Mouse (Mus musculus): ENCODE data around the gene 6330409D20Rik. TPM values are rescaled to one million over a fixed set of nuclear protein-coding genes. Genes with fewer than 3 reads are reported as not detected.
A peak's percentile ranks its signal among the peaks of the same experiment; 100 is the strongest.

Gene 6330409D20Rik
- total RNA-seq (2014; rRNA removed) (2.1 and 4.3 TPM in 2 replicates), polyA plus RNA-seq (2015; fragmentation: Nextera tagmentation; extraction: Ambion mirVana) (2.2 and 2.9 TPM in 2 replicates)

DNA sequence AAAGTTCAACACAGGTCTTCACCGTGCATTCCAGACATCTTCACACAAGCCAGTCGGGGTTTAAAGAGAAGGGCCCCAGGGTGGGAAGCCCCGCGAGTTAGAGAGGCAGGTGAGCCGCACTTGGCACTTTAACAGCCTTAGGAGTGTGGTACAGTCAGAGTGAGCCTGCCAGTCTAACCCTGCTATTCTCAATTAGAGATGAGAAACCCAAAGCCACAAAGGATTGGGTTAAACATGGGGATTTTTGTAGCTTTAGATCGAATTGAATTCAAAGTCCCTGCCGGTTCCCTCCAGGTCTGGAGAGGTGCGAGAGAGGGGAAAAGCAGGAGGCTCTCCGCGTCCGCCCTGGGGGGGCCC is at the start of gene 6330409D20Rik:
TSS of gene 6330409D20Rik (minus strand) at position 101 of the 357 bp plus-strand sequence.
- TF ChIP-seq CTCF (IDR thresholded peaks at IDR 0.05; ENCODE audit: low read depth) = no peak
- Histone ChIP-seq H3K27me3 (ENCODE audit: insufficient read depth, low read length) (no peaks in the 10 kb centered on the region), H3K4me1 (ENCODE audit: insufficient read depth) (peaks cover 8% of the 10 kb centered on the region; the same call in 1 of the 2 replicates), H3K4me3 (ENCODE audit: low read depth, low read length) (peak within 1 kb of the TSS; percentile 89), H3K36me3 (ENCODE audit: insufficient read depth) (peaks cover 18% of the 10 kb centered on the region), H3K27ac (ENCODE audit: low read depth, low read length) (peak within 1 kb of the TSS; percentile 86), H3K9me3 (ENCODE audit: low read length) (no peaks in the 10 kb centered on the region), H3K4me2 (ENCODE audit: low read depth) (peak within 1 kb of the TSS; percentile 72), H3K9ac (peak within 1 kb of the TSS; percentile 92)
- 9% methylated on average over 11 of the region's 11 CpGs for WGBS
- no peak for DNase-seq
- no peak for ATAC-seq

DNA sequence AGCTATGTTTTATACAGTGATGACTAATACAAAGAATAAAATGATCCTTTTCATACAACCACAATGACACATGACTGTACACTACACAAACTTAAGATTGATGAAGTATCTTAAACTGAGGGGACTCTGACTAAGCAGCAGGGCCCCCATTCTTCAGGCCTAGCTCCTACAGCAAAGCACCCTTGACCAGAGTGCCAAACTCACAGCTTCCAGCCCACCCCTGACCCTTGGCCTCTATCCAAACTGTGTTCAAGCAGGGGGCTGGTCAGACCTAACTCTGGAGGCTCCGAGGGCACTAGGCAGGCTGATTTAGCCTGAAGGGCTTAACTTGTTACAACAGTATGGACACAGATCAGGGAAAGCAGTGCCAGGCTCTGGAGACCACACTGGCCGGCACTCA is 47.8 kb upstream of the 6330409D20Rik start:
- Histone ChIP-seq H3K9ac (no peak overlapping the region), H3K9me3 (ENCODE audit: low read length) (no peaks in the 10 kb centered on the region), H3K4me3 (ENCODE audit: low read depth, low read length) (no peak overlapping the region), H3K36me3 (ENCODE audit: insufficient read depth) (peaks cover 35% of the 10 kb centered on the region), H3K4me1 (ENCODE audit: insufficient read depth) (no peaks in the 10 kb centered on the region), H3K27ac (ENCODE audit: low read depth, low read length) (no peak overlapping the region), H3K27me3 (ENCODE audit: insufficient read depth, low read length) (no peaks in the 10 kb centered on the region), H3K4me2 (ENCODE audit: low read depth) (no peak overlapping the region)
- 64% methylated on average over 2 of the region's 2 CpGs for WGBS
- ATAC-seq (no peak), DNase-seq (no peak)
- no peak for TF ChIP-seq CTCF (IDR thresholded peaks at IDR 0.05; ENCODE audit: low read depth)

GRCm38 (mm10) chr2:32787176-32787575 is 46.4 kb upstream of the 6330409D20Rik start:
- H3K36me3 ChIP-seq (ENCODE audit: insufficient read depth) = peaks cover 24% of the 10 kb centered on the region
- H3K9me3 ChIP-seq (ENCODE audit: low read length) = no peaks in the 10 kb centered on the region
- ATAC-seq = no peak
- H3K4me2 ChIP-seq (ENCODE audit: low read depth) = no peak overlapping the region
- H3K4me3 ChIP-seq (ENCODE audit: low read depth, low read length) = no peak overlapping the region
- peak; percentile 42 for DNase-seq
- no peak overlapping the region for H3K9ac ChIP-seq
- no peaks in the 10 kb centered on the region for H3K27me3 ChIP-seq (ENCODE audit: insufficient read depth, low read length)
- 56% methylated on average over 6 of the region's 6 CpGs for WGBS
- peak; percentile 60 for TF ChIP-seq CTCF (IDR thresholded peaks at IDR 0.05; ENCODE audit: low read depth)
- H3K4me1 ChIP-seq (ENCODE audit: insufficient read depth) = no peaks in the 10 kb centered on the region
- H3K27ac ChIP-seq (ENCODE audit: low read depth, low read length) = no peak overlapping the region

DNA sequence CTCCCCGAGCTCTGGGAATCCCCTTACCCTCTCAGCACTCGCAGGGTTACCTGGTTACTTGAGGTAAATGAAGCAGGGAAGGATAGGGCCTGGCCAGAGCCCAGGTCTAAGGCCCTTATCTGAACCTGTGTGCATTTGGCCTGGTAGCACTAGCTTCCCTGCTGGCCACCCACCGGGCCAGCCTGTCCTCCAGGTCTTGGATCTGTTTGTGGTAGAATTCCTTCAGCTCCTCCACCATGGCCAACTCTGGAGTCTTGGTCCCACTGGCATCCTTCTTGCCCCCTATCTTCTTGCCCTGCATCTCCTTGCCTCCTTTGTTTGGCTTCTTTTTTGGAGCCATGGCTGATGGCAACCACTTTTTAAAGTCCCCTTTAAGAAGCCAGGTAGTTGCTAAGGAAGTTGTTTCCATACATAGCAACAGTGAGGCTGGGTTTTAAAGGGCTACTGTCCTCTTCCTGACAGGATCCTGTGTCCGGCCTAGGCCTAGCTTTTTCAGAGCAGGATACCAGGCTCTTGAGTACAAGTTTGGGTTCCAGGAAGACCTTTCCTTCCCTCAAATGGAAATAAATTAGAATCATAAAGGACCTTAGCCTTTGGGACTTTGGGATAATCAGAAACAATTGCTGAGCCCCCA is 43.3 kb upstream of the 6330409D20Rik start, which contains the start of gene Cfap157:
TSS of gene Cfap157 (minus strand) at position 381 of the 634 bp plus-strand sequence.
- no peak for TF ChIP-seq CTCF (IDR thresholded peaks at IDR 0.05; ENCODE audit: low read depth)
- ATAC-seq (peak; percentile 60; the same call in 1 of the 2 replicates), DNase-seq (peak; percentile 22)
- H3K9me3 ChIP-seq (ENCODE audit: low read length) = no peaks in the 10 kb centered on the region
- H3K4me1 ChIP-seq (ENCODE audit: insufficient read depth) = no peaks in the 10 kb centered on the region
- H3K4me3 ChIP-seq (ENCODE audit: low read depth, low read length) = no peak within 1 kb of the TSS
- peaks cover 6% of the 10 kb centered on the region for H3K36me3 ChIP-seq (ENCODE audit: insufficient read depth)
- no peaks in the 10 kb centered on the region for H3K27me3 ChIP-seq (ENCODE audit: insufficient read depth, low read length)
- no peak within 1 kb of the TSS for H3K27ac ChIP-seq (ENCODE audit: low read depth, low read length)
- no peak within 1 kb of the TSS for H3K9ac ChIP-seq
- peak within 1 kb of the TSS; percentile 17; the same call in 1 of the 2 replicates for H3K4me2 ChIP-seq (ENCODE audit: low read depth)
- 72% methylated on average over 4 of the region's 4 CpGs for whole genome bisulfite sequencing

DNA sequence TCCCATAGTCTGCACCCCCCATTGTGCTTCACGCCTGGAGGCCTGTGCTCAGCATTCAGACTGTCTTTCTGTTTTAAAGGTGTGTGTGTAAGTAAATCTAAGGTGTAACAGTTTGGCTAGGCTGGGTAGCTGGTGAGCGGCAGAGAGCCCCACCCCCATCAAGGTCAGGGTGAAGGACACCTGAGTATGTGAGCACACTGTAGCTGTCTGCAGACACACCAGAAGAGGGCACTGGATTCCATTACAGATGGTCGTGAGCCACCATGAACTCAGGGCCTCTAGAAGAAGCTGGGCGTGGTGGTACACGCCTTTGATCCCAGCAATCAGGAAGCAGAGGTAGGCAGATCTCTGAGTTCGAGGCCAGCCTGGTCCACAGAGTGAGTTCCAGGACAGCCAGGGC is 40.9 kb upstream of the 6330409D20Rik start:
- H3K9me3 ChIP-seq (ENCODE audit: low read length) = no peaks in the 10 kb centered on the region
- ATAC-seq (no peak), DNase-seq (no peak)
- H3K4me3 ChIP-seq (ENCODE audit: low read depth, low read length) = no peak overlapping the region
- no peak for TF ChIP-seq CTCF (IDR thresholded peaks at IDR 0.05; ENCODE audit: low read depth)
- no peaks in the 10 kb centered on the region for H3K27me3 ChIP-seq (ENCODE audit: insufficient read depth, low read length)
- H3K4me2 ChIP-seq (ENCODE audit: low read depth) = no peak overlapping the region
- no peak overlapping the region for H3K9ac ChIP-seq
- H3K4me1 ChIP-seq (ENCODE audit: insufficient read depth) = no peaks in the 10 kb centered on the region
- 80% methylated on average over 6 of the region's 6 CpGs for WGBS
- H3K36me3 ChIP-seq (ENCODE audit: insufficient read depth) = no peaks in the 10 kb centered on the region
- no peak overlapping the region for H3K27ac ChIP-seq (ENCODE audit: low read depth, low read length)

GRCm38 (mm10) chr2:32779714-32780113 is 38.9 kb upstream of the 6330409D20Rik start:
- Histone ChIP-seq H3K4me2 (ENCODE audit: low read depth) (no peak overlapping the region), H3K27me3 (ENCODE audit: insufficient read depth, low read length) (no peaks in the 10 kb centered on the region), H3K9me3 (ENCODE audit: low read length) (no peaks in the 10 kb centered on the region), H3K27ac (ENCODE audit: low read depth, low read length) (no peak overlapping the region), H3K4me3 (ENCODE audit: low read depth, low read length) (no peak overlapping the region), H3K36me3 (ENCODE audit: insufficient read depth) (no peaks in the 10 kb centered on the region), H3K9ac (no peak overlapping the region), H3K4me1 (ENCODE audit: insufficient read depth) (0 out of 2 replicates have a peak, but pooled peaks cover 9% of the 10 kb centered on the region)
- 92% methylated on average over 6 of the region's 6 CpGs for WGBS
- no peak for ATAC-seq
- no peak for DNase-seq
- TF ChIP-seq CTCF (IDR thresholded peaks at IDR 0.05; ENCODE audit: low read depth) = no peak

GRCm38 (mm10) chr2:32779131-32779530 is 38.3 kb upstream of the 6330409D20Rik start:
- Histone ChIP-seq H3K4me3 (ENCODE audit: low read depth, low read length) (no peak overlapping the region), H3K4me1 (ENCODE audit: insufficient read depth) (0 out of 2 replicates have a peak, but pooled peaks cover 9% of the 10 kb centered on the region)
- no peak for ATAC-seq

More at GRCm38 (mm10) chr2:32779131-32779530, 38.3 kb upstream of the 6330409D20Rik start:
- Histone ChIP-seq H3K9ac (no peak overlapping the region), H3K27me3 (ENCODE audit: insufficient read depth, low read length) (no peaks in the 10 kb centered on the region), H3K27ac (ENCODE audit: low read depth, low read length) (no peak overlapping the region), H3K9me3 (ENCODE audit: low read length) (no peaks in the 10 kb centered on the region), H3K4me2 (ENCODE audit: low read depth) (no peak overlapping the region), H3K36me3 (ENCODE audit: insufficient read depth) (no peaks in the 10 kb centered on the region)
- DNase-seq = peak; percentile 32
- WGBS = 12% methylated on average over 8 of the region's 8 CpGs
- TF ChIP-seq CTCF (IDR thresholded peaks at IDR 0.05; ENCODE audit: low read depth) = peak; percentile 78

All from forebrain, postnatal 0 days (tissue).